Mouse (Mus musculus) liver, postnatal 0 days (tissue): Measurements from ENCODE around the gene Crybb1.

ENCODE experiments used
- CTCF ChIP-seq: sonication (generic); IDR thresholded peaks from 2 replicates; pipeline ENCODE4 v1.5.1; 2016; ENCODE audit warnings: antibody characterized with exemption, low read depth
- EP300 ChIP-seq: IDR thresholded peaks from 2 replicates; pipeline ENCODE4 v1.6.1; 2016; ENCODE audit warnings: antibody characterized with exemption, low read depth, mild to moderate bottlenecking

DNA sequence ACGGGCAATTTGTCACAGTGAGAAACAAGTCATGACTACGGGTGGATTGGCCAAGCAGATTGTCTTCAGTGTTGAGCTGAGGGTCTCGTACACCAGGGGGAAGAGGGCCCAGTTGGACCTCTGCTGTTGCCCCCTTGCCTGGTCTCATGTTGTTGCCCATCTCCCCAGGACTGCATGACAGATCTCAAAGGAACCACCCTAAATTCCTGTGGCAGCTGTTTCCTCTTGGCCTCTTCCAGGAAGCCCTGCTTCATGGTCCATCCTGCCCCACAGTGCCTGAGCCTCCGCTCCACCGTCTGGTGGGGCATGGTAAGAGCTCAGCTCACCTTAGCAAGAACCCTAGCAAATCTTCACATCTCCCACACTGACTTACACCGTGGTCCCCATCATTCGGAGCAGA lies 43.7 kb upstream of the Crybb1 start:
- TF ChIP-seq CTCF, result no peak
- TF ChIP-seq EP300, result no peak
